Mouse (Mus musculus) ES-E14 (cell line): ENCODE results near the gene Irf2bpl. TPM values are rescaled to one million over a fixed set of nuclear protein-coding genes. Genes with fewer than 3 reads are reported as not detected.

Experiments
- DNase-seq: peaks from one replicate; pipeline ENCODE4 v3.0.0-alpha.2; 2013; ENCODE audit warnings: low read depth, low spot score
- H3K27ac ChIP-seq: 2 replicates; pipeline ENCODE4 v1.5.1; 2012; ENCODE audit warnings: low read depth, mild to moderate bottlenecking, low read length, moderate library complexity, mixed read lengths; ENCODE audit not compliant: poor library complexity, insufficient read depth, severe bottlenecking
- H3K36me3 ChIP-seq: 2 replicates; pipeline ENCODE4 v1.6.1; 2012; ENCODE audit warnings: mild to moderate bottlenecking, low read length, moderate library complexity, mixed read lengths; ENCODE audit not compliant: control insufficient read depth, poor library complexity, insufficient read depth, severe bottlenecking
- H3K4me1 ChIP-seq, 2 experiments: fragments of 150-350 bp in 1 of 2; sonication (generic) in 1 of 2; 2 replicates each; pipeline ENCODE4 v1.6.1; 2012; ENCODE audit warnings: low read length in 2 of 2, mild to moderate bottlenecking in 1 of 2, mixed read lengths in 1 of 2; ENCODE audit not compliant: control insufficient read depth in 2 of 2, insufficient read depth in 2 of 2, poor library complexity in 1 of 2
- H3K4me3 ChIP-seq, 2 experiments: fragments of 150-350 bp in 1 of 2; sonication (generic) in 1 of 2; 2 replicates each; pipeline ENCODE4 v1.5.1; 2012; ENCODE audit warnings: low read length in 2 of 2, low read depth in 1 of 2, mild to moderate bottlenecking in 1 of 2, mixed read lengths in 1 of 2; ENCODE audit not compliant: insufficient read depth in 1 of 2, poor library complexity in 1 of 2, severe bottlenecking in 1 of 2
- H3K9ac ChIP-seq: 2 replicates; pipeline ENCODE4 v1.6.1; 2012; ENCODE audit warnings: low read depth, mild to moderate bottlenecking, low read length, mixed read lengths; ENCODE audit not compliant: poor library complexity, insufficient read depth, severe bottlenecking
- H3K9me3 ChIP-seq: fragments of 150-350 bp; sonication (generic); 2 replicates; pipeline ENCODE4 v1.6.1; 2012; ENCODE audit warnings: low read depth, mild to moderate bottlenecking, low read length; ENCODE audit not compliant: control insufficient read depth, insufficient read depth
- CHD2 ChIP-seq: IDR thresholded peaks from 2 replicates; pipeline ENCODE4 v1.6.1; 2014; ENCODE audit warnings: mild to moderate bottlenecking, low read depth, low read length, inconsistent platforms
- HCFC1 ChIP-seq: IDR thresholded peaks from 2 replicates; pipeline ENCODE4 v1.6.1; 2012; ENCODE audit warnings: low read length, inconsistent platforms, borderline replicate concordance; ENCODE audit not compliant: insufficient read depth
- MAFK ChIP-seq: IDR thresholded peaks from 2 replicates; pipeline ENCODE4 v1.6.1; 2014; ENCODE audit warnings: mild to moderate bottlenecking, low read depth, low read length, inconsistent platforms; ENCODE audit not compliant: insufficient read depth
- ZC3H11A ChIP-seq: IDR thresholded peaks from 2 replicates; pipeline ENCODE4 v1.6.1; 2012; ENCODE audit warnings: low read depth, mild to moderate bottlenecking, inconsistent platforms, low read length, borderline replicate concordance
- ZNF384 ChIP-seq: IDR thresholded peaks from 2 replicates; pipeline ENCODE4 v1.6.1; 2012; ENCODE audit warnings: low read depth, low read length, inconsistent platforms
- in situ Hi-C, 2 experiments: fragments of 600-800 bp; cut with MboI; formaldehyde crosslinking; loops; one replicate each; pipeline ENCODE4 v1.15.1; 2025; ENCODE audit warnings: low sequenced_read_pairs in 2 of 2, inconsistent platforms in 1 of 2; ENCODE audit not compliant: unreplicated experiment in 2 of 2
- total RNA-seq: library from RNA; depleted of rRNA; stranded (reverse); fragments of 300-350 nt; gene quantifications from 2 replicates; pipeline ENCODE4 v1.2.3, GENCODE M21; 2012

The Irf2bpl gene
- total RNA-seq, 1 experiment, result 43.2 TPM

DNA sequence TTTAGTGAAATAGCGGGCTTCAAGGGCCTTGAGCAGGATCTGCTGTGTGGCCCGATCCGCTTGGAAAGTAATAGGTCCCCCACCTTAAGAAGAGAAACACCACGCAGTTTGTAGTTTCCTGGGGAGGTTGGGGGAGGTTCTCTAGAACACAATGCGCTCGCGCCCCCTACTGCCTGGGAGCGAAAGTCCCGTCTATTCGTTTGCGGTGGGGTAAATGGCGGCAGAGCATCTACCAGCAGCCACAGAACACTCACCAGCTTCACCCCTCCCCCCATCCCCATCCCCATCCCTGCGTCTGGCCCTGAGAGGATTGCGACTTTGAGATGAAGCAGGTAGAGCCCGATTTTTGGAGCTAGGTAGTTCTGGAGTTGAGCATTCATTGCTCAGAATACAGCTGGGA is 21.8 kb upstream of the Irf2bpl start:
- Histone ChIP-seq H3K36me3 (no peaks in the 10 kb centered on the region), H3K4me1 (peaks cover 10 to 35% of the 10 kb centered on the region in 2 experiments), H3K4me3 (no peak overlapping the region), H3K9me3 (no peaks in the 10 kb centered on the region), H3K27ac (peak overlapping the region; percentile 31; the same call in 1 of the 2 replicates), H3K9ac (no peak overlapping the region)
- in situ Hi-C loops, result no loop called here
- peak; percentile 85 for DNase-seq
- no peak for TF ChIP-seq ZNF384
- 0 out of 2 replicates have a peak, but pooled peaks have one; percentile 15 for TF ChIP-seq HCFC1
- TF ChIP-seq ZC3H11A, result no peak
- no peak for TF ChIP-seq CHD2

DNA sequence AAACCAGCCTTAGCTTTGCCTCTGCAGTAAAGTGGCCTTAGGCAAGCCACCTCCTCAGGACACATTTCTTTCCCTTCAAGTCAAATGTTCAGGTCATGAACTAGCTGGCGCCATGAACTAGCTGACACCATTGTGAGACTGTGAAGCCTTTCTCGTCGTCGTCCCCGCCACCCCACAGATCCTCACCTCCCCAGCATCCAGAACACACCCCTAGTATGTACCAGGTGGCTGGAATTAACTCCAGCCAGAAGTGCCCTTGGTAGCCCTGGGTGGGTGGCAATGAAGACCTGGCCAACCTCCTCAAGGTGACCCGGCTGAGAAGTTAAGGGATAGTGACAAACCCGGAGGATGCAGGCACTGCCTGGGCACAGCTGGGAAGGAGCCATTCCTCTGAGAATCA is 21.3 kb upstream of the Irf2bpl start:
- TF ChIP-seq ZC3H11A (no peak), ZNF384 (no peak), HCFC1 (no peak), CHD2 (no peak), MAFK (no peak)
- H3K36me3 ChIP-seq, result no peaks in the 10 kb centered on the region
- H3K27ac ChIP-seq, result peak overlapping the region; percentile 31; the same call in 1 of the 2 replicates

GRCm38 (mm10) chr12:86905203-86905602 is 20.6 kb upstream of the Irf2bpl start:
- Histone ChIP-seq H3K4me1 (peaks cover 13 to 43% of the 10 kb centered on the region in 2 experiments), H3K4me3 (no peak overlapping the region), H3K9ac (no peak overlapping the region; the same call in 1 of the 2 replicates), H3K9me3 (no peaks in the 10 kb centered on the region), H3K36me3 (no peaks in the 10 kb centered on the region), H3K27ac (no peak overlapping the region; the same call in 1 of the 2 replicates)
- TF ChIP-seq ZNF384 (0 out of 2 replicates have a peak, but pooled peaks have one; percentile 13), ZC3H11A (peak; percentile 11; the same call in 1 of the 2 replicates), MAFK (no peak), HCFC1 (no peak), CHD2 (no peak)
- no peak for DNase-seq
- in situ Hi-C loops, result no loop called here

More for the DNA sequence above, 21.3 kb upstream of the Irf2bpl start:
- no peaks in the 10 kb centered on the region for H3K9me3 ChIP-seq
- in situ Hi-C loops, result no loop called here
- no peak for DNase-seq
- H3K9ac ChIP-seq, result no peak overlapping the region
- no peak overlapping the region for H3K4me3 ChIP-seq
- peaks cover 12 to 37% of the 10 kb centered on the region in 2 experiments for H3K4me1 ChIP-seq

DNA sequence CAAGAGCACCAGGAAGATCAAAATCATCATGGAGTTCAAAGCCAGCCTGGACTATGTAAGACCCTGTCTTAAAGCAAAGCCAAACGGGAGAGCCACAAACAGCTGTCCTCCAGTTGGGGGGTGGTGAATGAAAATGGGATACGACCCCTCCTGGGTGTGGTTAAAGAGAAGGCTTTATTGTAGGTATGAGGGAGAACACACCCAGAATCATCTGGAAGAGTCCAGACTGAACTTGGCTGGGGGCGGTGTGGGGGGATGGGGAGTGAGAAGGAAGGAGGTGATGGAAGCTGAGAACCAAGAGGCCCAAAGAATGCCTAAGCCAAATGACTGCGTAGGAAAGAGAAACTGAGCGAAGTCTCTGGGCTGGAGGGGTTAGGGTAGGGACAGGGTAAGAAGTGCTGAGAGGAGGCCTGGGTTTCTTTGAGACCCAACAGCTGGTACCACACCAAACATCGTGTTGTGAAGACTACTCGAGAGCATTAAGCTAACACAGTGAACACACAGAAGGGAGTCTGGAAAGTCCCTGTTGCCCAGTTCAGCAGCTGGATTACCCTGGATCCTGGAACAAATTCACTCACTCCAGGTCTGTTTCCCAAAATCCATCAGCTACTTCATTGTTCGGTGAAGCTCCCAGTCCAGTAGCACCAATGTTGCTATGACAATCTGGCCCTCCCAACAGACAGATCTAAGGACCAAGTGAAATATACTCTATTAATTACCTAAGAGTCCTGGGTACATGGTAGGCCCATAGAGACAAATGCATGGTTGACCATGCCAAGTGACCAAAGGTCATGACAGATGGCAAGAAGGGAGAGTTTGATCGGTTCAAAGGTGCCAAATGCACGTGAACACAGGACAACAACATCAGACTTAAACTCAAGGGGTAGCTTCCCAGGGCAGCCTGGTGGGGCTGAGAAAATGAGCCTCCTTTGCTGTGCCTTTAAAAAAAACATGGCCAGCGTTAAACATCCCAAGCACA is 19.5 kb upstream of the Irf2bpl start:
- in situ Hi-C loops, result no loop called here

More for the DNA sequence above, 19.5 kb upstream of the Irf2bpl start:
- no peaks in the 10 kb centered on the region for H3K9me3 ChIP-seq
- DNase-seq, result no peak
- H3K4me1 ChIP-seq, result peaks cover 11 to 45% of the 10 kb centered on the region in 2 experiments
- peak overlapping the region; percentile 10; the same call in 1 of the 2 replicates for H3K9ac ChIP-seq
- TF ChIP-seq ZC3H11A (no peak), MAFK (no peak), ZNF384 (no peak), HCFC1 (no peak), CHD2 (no peak)
- peak overlapping the region; percentile 72; the same call in 1 of the 2 replicates for H3K27ac ChIP-seq
- no peaks in the 10 kb centered on the region for H3K36me3 ChIP-seq
- H3K4me3 ChIP-seq, result no peak overlapping the region
